9 mouse cellular contexts compared by ENCODE assay signal in genomic region chr19:11469215-11469614, GRCm38 (mm10). TPM values are rescaled to one million over a fixed set of nuclear protein-coding genes. Genes with fewer than 3 reads are reported as not detected.
DNase-seq lines count a peak whose midpoint lies in the region; ATAC-seq and TF ChIP-seq lines count a peak whose summit lies in the region.
"Not testable (repeated sequence)": the region's sequence is repeated elsewhere in the genome, so short reads cannot be mapped to it uniquely, and the experiment has no call there.
"Had no signal": no experiment of that assay in that cellular context is flagged by ENCODE, and none has a peak within 500 bp of the region (broad histone marks: within the 10 kb centered on the region; RNA-seq: fewer than 3 reads in every experiment).

Ms4a6c (plus strand) TSS chr19:11469366.

- TF ChIP-seq POLR2A in bone marrow, adult 2 months (IDR thresholded peaks at IDR 0.05; ENCODE audit: borderline replicate concordance, control insufficient read depth, low read depth, low read length): not testable (repeated sequence)

- H3K4me1 ChIP-seq in bone marrow, adult 2 months (ENCODE audit: control insufficient read depth, insufficient read depth, low read length); intestine, embryonic 14.5 days (replicated peaks; ENCODE audit: control insufficient read depth, insufficient read depth, low read length); liver, embryonic 16.5 days (ENCODE audit: control insufficient read depth, low read depth, low read length); megakaryocyte, embryonic 14.5 days: not testable (repeated sequence)

- H3K36me3 ChIP-seq in intestine, embryonic 14.5 days (ENCODE audit: control insufficient read depth, insufficient read depth, low read length); liver, embryonic 16.5 days (ENCODE audit: control insufficient read depth, insufficient read depth); megakaryocyte, embryonic 14.5 days (replicated peaks; ENCODE audit: low read length); splenic B cell, adult 2 months (ENCODE audit: control insufficient read depth, insufficient read depth, low read length, poor library complexity, severe bottlenecking): not testable (repeated sequence)

- H3K9ac ChIP-seq in intestine, embryonic 14.5 days (ENCODE audit: low read length); liver, embryonic 16.5 days (ENCODE audit: low read depth, low read length): not testable (repeated sequence)

- not testable (repeated sequence) for H3K9me3 ChIP-seq in intestine, embryonic 14.5 days (ENCODE audit: control insufficient read depth, low read length); liver, embryonic 16.5 days (replicated peaks; ENCODE audit: control insufficient read depth, low read length); megakaryocyte, embryonic 14.5 days

- WGBS in bone marrow, adult 2 months: 5% methylated on average over 4 of the region's 4 CpGs
- 84% methylated on average over 4 of the region's 4 CpGs for WGBS in intestine, embryonic 14.5 days
- WGBS in liver, embryonic 16.5 days (ENCODE audit: insufficient replicate concordance): 12% methylated on average over 4 of the region's 4 CpGs

- H3K27ac ChIP-seq in bone marrow, adult 2 months (ENCODE audit: control insufficient read depth, insufficient read depth, low read depth, low read length, poor library complexity): peak within 1 kb of the TSS; percentile 35; the same call in 1 of the 2 replicates
- H3K27ac ChIP-seq in intestine, embryonic 14.5 days (ENCODE audit: low read depth); liver, embryonic 16.5 days (ENCODE audit: low read length): not testable (repeated sequence)

- H3K4me2 ChIP-seq in intestine, embryonic 14.5 days (ENCODE audit: low read length); liver, embryonic 16.5 days (ENCODE audit: low read depth, low read length): not testable (repeated sequence)

- peak; percentile 20 for ATAC-seq in CD4-positive, CD25-positive, alpha-beta regulatory T cell, adult 4 months
- not testable (repeated sequence) for ATAC-seq in erythroid progenitor cell, adult 5-6 weeks (replicated peaks; ENCODE audit: low FRiP score, poor library complexity, severe bottlenecking); intestine, embryonic 14.5 days (replicated peaks; ENCODE audit: low FRiP score, low TSS enrichment, low read depth)
- ATAC-seq in liver, embryonic 16.5 days (ENCODE audit: low read depth): peak; percentile 11; the same call in 1 of the 2 replicates

- TF ChIP-seq CTCF in bone marrow, adult 2 months (IDR thresholded peaks at IDR 0.05; ENCODE audit: control insufficient read depth, insufficient read depth, low read length): not testable (repeated sequence)

- H3K4me3 ChIP-seq in bone marrow, adult 2 months (replicated peaks; ENCODE audit: control insufficient read depth, low read depth, low read length): peak within 1 kb of the TSS; percentile 45
- H3K4me3 ChIP-seq in intestine, embryonic 14.5 days (ENCODE audit: low read depth, low read length); liver, embryonic 16.5 days (ENCODE audit: low read depth, low read length): not testable (repeated sequence)
- peak within 1 kb of the TSS; percentile 50 for H3K4me3 ChIP-seq in megakaryocyte, embryonic 14.5 days (replicated peaks)

- not testable (repeated sequence) for H3K27me3 ChIP-seq in intestine, embryonic 14.5 days (replicated peaks; ENCODE audit: control insufficient read depth, insufficient read depth, low read length); liver, embryonic 16.5 days (ENCODE audit: control insufficient read depth, insufficient read depth, low read depth, low read length); megakaryocyte, embryonic 14.5 days (replicated peaks); splenic B cell, adult 2 months (ENCODE audit: control insufficient read depth, insufficient read depth, low read length, poor library complexity, severe bottlenecking)

- DNase-seq in intestine, embryonic 14.5 days (ENCODE audit: low spot score): not testable (repeated sequence)
- peak; percentile 58 for DNase-seq in splenic B cell, adult 2 months (ENCODE audit: low read depth, low spot score)

RNA-seq across cellular contexts. Expression of gene Ms4a6c, which starts in this region (rescaled TPM):
- polyA plus RNA-seq in CD4-positive, CD25-positive, alpha-beta regulatory T cell, adult 4 months (2017; shearing (Covaris generic)): 10 to 100 TPM; 13.4 to 20.1 TPM
- 9.2 and 36.3 TPM in 2 replicates for polyA plus RNA-seq in bone marrow, adult 2 months (2011; ENCODE audit: insufficient read depth, insufficient read length, low replicate concordance, missing spikeins)
- total RNA-seq in erythroid progenitor cell, adult 5-6 weeks (2015; ENCODE audit: low replicate concordance): 21.0 and 37.1 TPM in 2 replicates
- total RNA-seq in erythroid progenitor cell, adult 5-6 weeks (2017; ENCODE audit: low replicate concordance): 13.0 and 39.2 TPM in 2 replicates
- 9.1 and 10.7 TPM in 2 replicates for polyA plus RNA-seq in intestine, embryonic 14.5 days (2014; fragmentation: Nextera tagmentation; extraction: Ambion mirVana)
- polyA plus RNA-seq in liver, embryonic 16.5 days (2015; fragmentation: Nextera tagmentation; extraction: Ambion mirVana): 8.0 and 8.8 TPM in 2 replicates
- 4.0 TPM in 1 of 2 replicates, not detected in the other for polyA plus RNA-seq in megakaryocyte, embryonic 14.5 days (2012; ENCODE audit: insufficient read depth, low replicate concordance)
- polyA plus RNA-seq: erythroblast, embryonic 14.5 days; myocyte had no signal
